11 mouse cellular contexts compared by ENCODE assay signal in the genomic region with DNA sequence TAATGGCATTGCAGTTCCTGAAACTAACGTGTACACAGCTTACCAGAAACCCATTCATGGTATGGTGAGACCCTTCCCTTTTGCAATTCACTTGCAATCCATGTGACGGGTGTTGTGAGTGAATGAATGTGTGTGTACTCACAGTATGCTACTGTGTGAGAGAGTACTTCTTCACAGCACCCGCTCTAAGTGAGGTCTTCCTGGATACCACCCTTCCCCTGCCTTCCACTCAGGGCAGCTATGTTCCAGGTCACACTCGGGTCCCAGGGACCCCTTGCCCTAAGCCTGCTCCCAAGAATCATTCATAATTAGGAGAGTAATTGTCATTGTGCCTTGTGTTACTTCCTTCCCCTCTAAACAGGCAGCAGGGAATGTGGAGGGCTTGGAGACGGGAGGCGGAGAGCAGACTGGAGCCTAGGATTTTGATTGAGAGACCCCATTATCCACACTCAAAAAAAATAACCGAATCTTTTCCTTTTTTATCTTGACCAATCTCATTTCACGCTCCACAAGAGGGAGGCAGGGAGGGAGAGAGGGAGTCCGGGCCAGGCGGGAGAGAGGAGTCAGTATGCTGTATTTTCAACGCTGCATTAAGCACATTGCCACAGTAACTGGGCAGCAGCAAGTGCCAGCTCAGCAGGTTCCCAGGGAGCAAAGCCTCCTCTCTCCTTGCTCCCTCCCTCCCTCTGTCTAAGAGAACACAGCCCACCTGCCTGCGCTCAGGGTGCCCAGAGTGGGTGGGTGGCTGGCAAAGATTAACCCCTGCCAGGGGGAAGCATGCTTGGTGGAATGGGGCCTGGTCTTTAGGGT. TPM values are rescaled to one million over a fixed set of nuclear protein-coding genes. Genes with fewer than 3 reads are reported as not detected.
DNase-seq lines count a peak whose midpoint lies in the region; ATAC-seq lines count a peak whose summit lies in the region.
"Had no signal": no experiment of that assay in that cellular context is flagged by ENCODE, and none has a peak within 500 bp of the region (broad histone marks: within the 10 kb centered on the region; RNA-seq: fewer than 3 reads in every experiment).

No protein-coding gene starts in this region.

- no peak for ATAC-seq in heart, embryonic 12.5 days (ENCODE audit: insufficient number of reproducible peaks, low FRiP score)
- ATAC-seq in forebrain, embryonic 15.5 days (replicated peaks), result peak; percentile 88
- peak; percentile 93 for ATAC-seq in neural tube, embryonic 13.5 days (ENCODE audit: low read depth)
- ATAC-seq in monocyte, adult 5-6 weeks (replicated peaks; ENCODE audit: insufficient number of reproducible peaks, low FRiP score, low TSS enrichment, poor library complexity, severe bottlenecking), result no peak
- ATAC-seq: CD4-positive, CD25-positive, alpha-beta regulatory T cell, adult 4 months; liver, postnatal 0 days had no signal

- no peaks in the 10 kb centered on the region for H3K27me3 ChIP-seq in heart, embryonic 12.5 days (replicated peaks)
- H3K27me3 ChIP-seq in forebrain, embryonic 15.5 days, result no peaks in the 10 kb centered on the region
- no peaks in the 10 kb centered on the region for H3K27me3 ChIP-seq in neural tube, embryonic 13.5 days

- H3K27ac ChIP-seq in heart, embryonic 12.5 days (ENCODE audit: poor library complexity, severe bottlenecking), result no peak overlapping the region
- no peak overlapping the region for H3K27ac ChIP-seq in forebrain, embryonic 15.5 days (replicated peaks)
- peak overlapping the region; percentile 86 for H3K27ac ChIP-seq in neural tube, embryonic 13.5 days (replicated peaks)

- 47% methylated on average over 12 of the region's 12 CpGs for WGBS in heart, embryonic 12.5 days
- WGBS in forebrain, embryonic 15.5 days, result 14% methylated on average over 12 of the region's 12 CpGs
- 24% methylated on average over 12 of the region's 12 CpGs for WGBS in neural tube, embryonic 13.5 days

- no peak overlapping the region for H3K9ac ChIP-seq in heart, embryonic 12.5 days
- H3K9ac ChIP-seq in forebrain, embryonic 15.5 days (replicated peaks), result no peak overlapping the region
- no peak overlapping the region; the same call in 1 of the 2 replicates for H3K9ac ChIP-seq in neural tube, embryonic 13.5 days
- H3K9ac ChIP-seq: liver, postnatal 0 days had no signal

- DNase-seq in heart, adult 11 months, result peak; percentile 75
- DNase-seq in kidney, postnatal 10 days, result peak; percentile 74
- DNase-seq in adrenal gland, adult (ENCODE audit: inconsistent age in 2 of 2, low spot score in 1 of 2), result no peak
- DNase-seq in adrenal gland, postnatal 25 days, result no peak
- DNase-seq: liver, postnatal 0 days; thymus, postnatal 25 days had no signal

- H3K4me2 ChIP-seq in heart, embryonic 12.5 days, result no peak overlapping the region
- H3K4me2 ChIP-seq in forebrain, embryonic 15.5 days (replicated peaks), result no peak overlapping the region
- peak overlapping the region; percentile 20; the same call in 1 of the 2 replicates for H3K4me2 ChIP-seq in neural tube, embryonic 13.5 days

- no peak overlapping the region for H3K4me3 ChIP-seq in heart, embryonic 12.5 days
- H3K4me3 ChIP-seq in forebrain, embryonic 15.5 days, result no peak overlapping the region
- no peak overlapping the region for H3K4me3 ChIP-seq in neural tube, embryonic 13.5 days

- H3K4me1 ChIP-seq in heart, embryonic 12.5 days (replicated peaks), result no peaks in the 10 kb centered on the region; the same call in 1 of the 2 replicates
- peaks cover 11% of the 10 kb centered on the region for H3K4me1 ChIP-seq in forebrain, embryonic 15.5 days
- H3K4me1 ChIP-seq in neural tube, embryonic 13.5 days (replicated peaks), result peaks cover 20% of the 10 kb centered on the region

- no peaks in the 10 kb centered on the region for H3K36me3 ChIP-seq in heart, embryonic 12.5 days
- H3K36me3 ChIP-seq in forebrain, embryonic 15.5 days, result no peaks in the 10 kb centered on the region
- no peaks in the 10 kb centered on the region for H3K36me3 ChIP-seq in neural tube, embryonic 13.5 days

- no peaks in the 10 kb centered on the region for H3K9me3 ChIP-seq in heart, embryonic 12.5 days (replicated peaks)
- H3K9me3 ChIP-seq in forebrain, embryonic 15.5 days, result no peaks in the 10 kb centered on the region
- H3K9me3 ChIP-seq in neural tube, embryonic 13.5 days, result no peaks in the 10 kb centered on the region

RNA-seq across cellular contexts. Expression of a gene that starts 47.3 kb away (rescaled TPM):
- not detected in 2 replicates for polyA plus RNA-seq in heart, embryonic 12.5 days (2016; fragmentation: Nextera tagmentation; extraction: Ambion mirVana)
- 0.26 and 0.33 TPM in 2 replicates for polyA plus RNA-seq in forebrain, embryonic 15.5 days (2015; fragmentation: Nextera tagmentation; extraction: Ambion mirVana)
- polyA plus RNA-seq in neural tube, embryonic 13.5 days (2015; fragmentation: Nextera tagmentation; extraction: Ambion mirVana), result 53.2 and 58.0 TPM in 2 replicates
- not detected in 3 replicates for total RNA-seq in monocyte, adult 5-6 weeks (2017)
- total RNA-seq in adrenal gland, postnatal 25 days (2021), result not detected in 2 replicates
- polyA plus RNA-seq: CD4-positive, CD25-positive, alpha-beta regulatory T cell, adult 4 months; liver, postnatal 0 days had no signal

Comparison
In these comparisons a context has a peak if more than half of its experiments do, and no peak if none do; other contexts are left out.
1. DNase-seq: peak in heart, adult 11 months (single experiment) and kidney, postnatal 10 days (single experiment); none in adrenal gland, adult (0 of 2) and adrenal gland, postnatal 25 days (single experiment).
2. ATAC-seq: peak in forebrain, embryonic 15.5 days (single experiment) and neural tube, embryonic 13.5 days (single experiment); none in heart, embryonic 12.5 days (single experiment) and monocyte, adult 5-6 weeks (single experiment).
3. RNA of a gene that starts 47.3 kb away (polyA plus RNA-seq): 53.2 to 58.0 TPM in neural tube, embryonic 13.5 days; 0.26 to 0.33 TPM in forebrain, embryonic 15.5 days and not detected in heart, embryonic 12.5 days; every median in the first group is over 10 times any median in the second.